Mouse (Mus musculus) ES-Bruce4 (cell line): Measurements from ENCODE around the gene Tom1l2. TPM values are rescaled to one million over a fixed set of nuclear protein-coding genes. Genes with fewer than 3 reads are reported as not detected.
A peak's percentile ranks its signal among the peaks of the same experiment; 100 is the strongest.

Source experiments
- H3K27ac ChIP-seq: 2 replicates; pipeline ENCODE4 v1.5.1; 2012; ENCODE audit warnings: low read length, inconsistent platforms; ENCODE audit not compliant: insufficient read depth
- H3K27me3 ChIP-seq: 2 replicates; pipeline ENCODE4 v1.6.1; 2012; ENCODE audit warnings: mild to moderate bottlenecking, low read length, inconsistent platforms; ENCODE audit not compliant: control insufficient read depth, poor library complexity, insufficient read depth, severe bottlenecking
- H3K36me3 ChIP-seq: 2 replicates; pipeline ENCODE4 v1.6.1; 2012; ENCODE audit warnings: inconsistent platforms, mild to moderate bottlenecking, low read length, moderate library complexity; ENCODE audit not compliant: control insufficient read depth, poor library complexity, insufficient read depth, severe bottlenecking
- H3K4me1 ChIP-seq: one replicate; pipeline ENCODE4 v1.8.1; 2011; ENCODE audit warnings: low read length; ENCODE audit not compliant: control insufficient read depth, insufficient read depth
- H3K4me3 ChIP-seq: 2 replicates; pipeline ENCODE4 v1.5.1; 2011; ENCODE audit warnings: low read depth, mild to moderate bottlenecking, low read length
- H3K9ac ChIP-seq: 2 replicates; pipeline ENCODE4 v1.6.1; 2012; ENCODE audit warnings: low read depth, mild to moderate bottlenecking, inconsistent platforms; ENCODE audit not compliant: poor library complexity, severe bottlenecking
- H3K9me3 ChIP-seq: replicated peaks from 2 replicates; pipeline ENCODE4 v1.6.1; 2012; ENCODE audit warnings: mild to moderate bottlenecking, low read length, inconsistent platforms; ENCODE audit not compliant: control insufficient read depth, poor library complexity, insufficient read depth, severe bottlenecking
- CTCF ChIP-seq: IDR thresholded peaks from one replicate; pipeline ENCODE4 v1.8.1; 2011; ENCODE audit warnings: low read depth, low read length
- EP300 ChIP-seq: IDR thresholded peaks from 2 replicates; pipeline ENCODE4 v1.6.1; 2011; ENCODE audit warnings: low read depth, low read length; ENCODE audit not compliant: insufficient read depth
- POLR2A ChIP-seq: IDR thresholded peaks from one replicate; pipeline ENCODE4 v1.8.1; 2011; ENCODE audit warnings: low read length; ENCODE audit not compliant: insufficient read depth
- polyA plus RNA-seq: library from polyadenylated mRNA; stranded (reverse); fragments of >200 nt; gene quantifications from 2 replicates; pipeline ENCODE4 v1.2.4, GENCODE M21; 2011; ENCODE audit warnings: low read depth; ENCODE audit not compliant: missing spikeins, insufficient read depth, insufficient read length

Gene Tom1l2
- polyA plus RNA-seq, 1 experiment = 9.9 TPM

- Histone ChIP-seq H3K4me3 (no peak overlapping the region), H3K9ac (no peak overlapping the region)
- no peak for TF ChIP-seq EP300
- TF ChIP-seq POLR2A = no peak
- no peak for TF ChIP-seq CTCF
Observed at GRCm38 (mm10) chr11:60230512-60230911, 122.2 kb downstream of the Tom1l2 start.

GRCm38 (mm10) chr11:60229821-60230220 lies 122.9 kb downstream of the Tom1l2 start:
- Histone ChIP-seq H3K9me3 (no peaks in the 10 kb centered on the region), H3K27me3 (no peaks in the 10 kb centered on the region), H3K27ac (no peak overlapping the region), H3K9ac (no peak overlapping the region), H3K36me3 (no peaks in the 10 kb centered on the region), H3K4me3 (no peak overlapping the region), H3K4me1 (peaks cover 10% of the 10 kb centered on the region)
- TF ChIP-seq EP300 = no peak
- TF ChIP-seq POLR2A = no peak
- no peak for TF ChIP-seq CTCF

More at GRCm38 (mm10) chr11:60230512-60230911, 122.2 kb downstream of the Tom1l2 start:
- Histone ChIP-seq H3K4me1 (peaks cover 10% of the 10 kb centered on the region), H3K9me3 (no peaks in the 10 kb centered on the region), H3K27ac (no peak overlapping the region), H3K27me3 (no peaks in the 10 kb centered on the region), H3K36me3 (no peaks in the 10 kb centered on the region)

- no peak overlapping the region for H3K4me3 ChIP-seq
- H3K36me3 ChIP-seq = no peaks in the 10 kb centered on the region
- H3K9me3 ChIP-seq = no peaks in the 10 kb centered on the region
- H3K9ac ChIP-seq = no peak overlapping the region
- no peak for TF ChIP-seq CTCF
- TF ChIP-seq POLR2A = no peak
- no peak for TF ChIP-seq EP300
- H3K27ac ChIP-seq = no peak overlapping the region
- H3K4me1 ChIP-seq = peaks cover 10% of the 10 kb centered on the region
- no peaks in the 10 kb centered on the region for H3K27me3 ChIP-seq
Observed at GRCm38 (mm10) chr11:60228525-60228924, 124.2 kb downstream of the Tom1l2 start.

GRCm38 (mm10) chr11:60225874-60226273 lies 126.8 kb downstream of the Tom1l2 start:
- Histone ChIP-seq H3K4me1 (peaks cover 4% of the 10 kb centered on the region), H3K9ac (no peak overlapping the region), H3K4me3 (no peak overlapping the region), H3K9me3 (no peaks in the 10 kb centered on the region), H3K27me3 (no peaks in the 10 kb centered on the region), H3K36me3 (no peaks in the 10 kb centered on the region), H3K27ac (no peak overlapping the region)
- TF ChIP-seq EP300 (no peak), POLR2A (no peak), CTCF (no peak)

GRCm38 (mm10) chr11:60224676-60225075 lies 128.0 kb downstream of the Tom1l2 start:
- Histone ChIP-seq H3K4me1 (no peaks in the 10 kb centered on the region), H3K4me3 (no peak overlapping the region), H3K27ac (no peak overlapping the region), H3K9me3 (no peaks in the 10 kb centered on the region), H3K36me3 (no peaks in the 10 kb centered on the region), H3K9ac (no peak overlapping the region), H3K27me3 (no peaks in the 10 kb centered on the region)
- TF ChIP-seq EP300 (no peak), CTCF (no peak), POLR2A (no peak)

- Histone ChIP-seq H3K36me3 (peaks cover 4% of the 10 kb centered on the region; the same call in 1 of the 2 replicates), H3K9ac (peak within 1 kb of the TSS; percentile 74), H3K4me1 (peaks cover 2% of the 10 kb centered on the region), H3K27me3 (no peaks in the 10 kb centered on the region), H3K9me3 (no peaks in the 10 kb centered on the region), H3K27ac (peak within 1 kb of the TSS; percentile 46), H3K4me3 (peak within 1 kb of the TSS; percentile 68)
- TF ChIP-seq EP300 (peak; percentile 75), POLR2A (no peak)
Observed at GRCm38 (mm10) chr11:60222469-60223236, 130.1 kb downstream of the Tom1l2 start, which contains the start of gene Srebf1. Srebf1 (minus strand) TSS chr11:60222581.
